Mouse (Mus musculus) thymus, adult 2 months (tissue): Measurements from ENCODE around the gene Nelfb. TPM values are rescaled to one million over a fixed set of nuclear protein-coding genes. Genes with fewer than 3 reads are reported as not detected.

Experiments used
- DNase-seq: peaks from one replicate; pipeline ENCODE4 v3.0.0; 2021
- H3K27ac ChIP-seq: fragments of 200-500 bp; 2 replicates; pipeline ENCODE4 v1.5.1; 2012; ENCODE audit warnings: low read length, control low read depth; ENCODE audit not compliant: control insufficient read depth, insufficient read depth
- H3K27me3 ChIP-seq: fragments of 200-500 bp; 2 replicates; pipeline ENCODE4 v1.6.1; 2012; ENCODE audit warnings: mild to moderate bottlenecking, low read length, moderate library complexity, mixed read lengths; ENCODE audit not compliant: control insufficient read depth, insufficient read depth
- H3K36me3 ChIP-seq: fragments of 200-500 bp; 2 replicates; pipeline ENCODE4 v1.6.1; 2012; ENCODE audit warnings: mild to moderate bottlenecking, low read length, moderate library complexity; ENCODE audit not compliant: control insufficient read depth, insufficient read depth
- H3K4me1 ChIP-seq: fragments of 200-500 bp; replicated peaks from 2 replicates; pipeline ENCODE4 v1.6.1; 2012; ENCODE audit warnings: low read length; ENCODE audit not compliant: control insufficient read depth, insufficient read depth
- H3K4me3 ChIP-seq: fragments of 200-500 bp; 2 replicates; pipeline ENCODE4 v1.5.1; 2012; ENCODE audit warnings: mild to moderate bottlenecking, low read length, control low read depth, moderate library complexity; ENCODE audit not compliant: control insufficient read depth, insufficient read depth
- CTCF ChIP-seq: fragments of 200-500 bp; IDR thresholded peaks from 2 replicates; pipeline ENCODE4 v1.5.1; 2012; ENCODE audit warnings: mild to moderate bottlenecking, control low read depth, low read length, moderate library complexity, borderline replicate concordance; ENCODE audit not compliant: control insufficient read depth, poor library complexity, insufficient read depth; ENCODE audit errors: extremely low read depth
- POLR2A ChIP-seq: fragments of 200-500 bp; IDR thresholded peaks from 2 replicates; pipeline ENCODE4 v1.6.1; 2012; ENCODE audit warnings: mild to moderate bottlenecking, low read length, control low read depth, moderate library complexity; ENCODE audit not compliant: control insufficient read depth, poor library complexity, insufficient read depth; ENCODE audit errors: extremely low read depth
- WGBS: fragments of 180-500 bp; shearing (Covaris S2); methylation state at CpG from one replicate; pipeline ENCODE4 v1.1.7; 2018; 5-methylcytosine and 5-hydroxymethylcytosine counted together
- polyA plus RNA-seq: library from polyadenylated mRNA; depleted of rRNA; stranded (reverse); fragments of >200 nt; gene quantifications from 2 replicates; pipeline ENCODE4 v1.2.3, GENCODE M21; 2012

Gene Nelfb
- polyA plus RNA-seq, 1 experiment = 115 TPM

- 0 out of 2 replicates have a peak, but pooled peaks cover 3% of the 10 kb centered on the region for H3K36me3 ChIP-seq
- no peaks in the 10 kb centered on the region for H3K27me3 ChIP-seq
- H3K27ac ChIP-seq = no peak overlapping the region
- DNase-seq = no peak
- no peak overlapping the region for H3K4me3 ChIP-seq
- H3K4me1 ChIP-seq = no peaks in the 10 kb centered on the region
- WGBS = 82% methylated on average over 2 of the region's 2 CpGs
- no peak for TF ChIP-seq CTCF
- TF ChIP-seq POLR2A = no peak
These were observed 6.4 kb upstream of the Nelfb start for GRCm38 (mm10) chr2:25217666-25218065.

DNA sequence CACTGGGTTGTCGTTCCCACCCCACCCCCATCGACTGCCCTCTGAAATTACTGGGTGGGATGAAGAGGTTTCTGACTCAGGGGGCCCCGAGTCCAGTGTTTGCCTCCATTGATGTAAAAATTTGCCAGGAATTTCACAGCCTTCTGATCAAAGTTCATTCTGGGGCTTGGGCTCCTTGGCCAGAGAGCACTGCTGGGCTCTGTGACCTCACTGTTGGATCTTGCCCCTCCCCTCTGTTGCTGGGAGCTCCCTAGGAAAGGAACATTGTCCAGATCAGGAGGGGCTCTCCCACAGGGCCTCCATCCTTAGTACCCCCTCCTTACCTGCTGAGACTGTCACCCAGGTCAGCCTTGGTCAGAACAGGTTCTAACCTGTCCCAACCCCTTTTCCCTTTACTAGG lies 3.2 kb upstream of the Nelfb start, which contains the start of gene Stpg3:
Gene Stpg3 (minus strand): TSS at position 194 of the 400 bp plus-strand sequence.
- no peak within 1 kb of the TSS for H3K27ac ChIP-seq
- TF ChIP-seq POLR2A = no peak
- TF ChIP-seq CTCF = no peak
- H3K36me3 ChIP-seq = no peaks in the 10 kb centered on the region
- 87% methylated on average over 3 of the region's 3 CpGs for WGBS
- no peaks in the 10 kb centered on the region for H3K27me3 ChIP-seq
- no peak for DNase-seq
- H3K4me1 ChIP-seq = peaks cover 11% of the 10 kb centered on the region
- no peak within 1 kb of the TSS for H3K4me3 ChIP-seq

DNA sequence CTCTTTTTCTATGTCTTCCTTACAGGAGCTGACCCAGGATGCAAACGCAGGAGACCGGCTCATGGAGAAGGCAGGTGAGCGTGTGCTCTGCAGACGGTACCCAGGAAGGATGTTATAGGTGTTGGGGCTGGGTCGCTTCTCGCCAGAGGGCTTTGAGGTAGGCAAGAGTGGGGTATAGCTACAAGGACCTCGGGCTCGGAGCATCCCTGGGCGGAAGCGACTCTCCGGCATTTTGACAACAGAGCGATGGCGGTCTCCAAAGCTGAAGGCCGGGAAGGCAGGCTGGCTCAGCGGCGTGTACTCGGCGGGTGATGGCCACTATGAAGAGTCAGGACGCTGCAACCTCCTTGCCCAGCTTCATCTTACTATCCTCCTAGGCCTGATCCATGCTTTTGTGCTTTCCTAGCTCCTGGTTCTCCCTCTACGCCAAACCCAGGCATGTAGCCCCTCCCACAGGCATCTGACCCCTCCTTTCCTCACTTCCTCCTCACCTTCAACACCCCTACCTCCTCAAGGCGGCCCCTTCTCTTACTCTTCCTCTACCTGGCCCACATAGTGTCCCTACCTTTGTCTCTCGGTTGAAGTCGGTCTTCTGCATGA lies 2.1 kb upstream of the Nelfb start:
- no peak for DNase-seq
- Histone ChIP-seq H3K27me3 (no peaks in the 10 kb centered on the region), H3K36me3 (no peaks in the 10 kb centered on the region), H3K4me3 (no peak overlapping the region), H3K27ac (no peak overlapping the region), H3K4me1 (peaks cover 11% of the 10 kb centered on the region)
- TF ChIP-seq POLR2A (no peak), CTCF (no peak)
- WGBS = 89% methylated on average over 23 of the region's 23 CpGs

- no peak for TF ChIP-seq POLR2A
- TF ChIP-seq CTCF = no peak
- Histone ChIP-seq H3K4me1 (peaks cover 11% of the 10 kb centered on the region), H3K27me3 (no peaks in the 10 kb centered on the region), H3K36me3 (peaks cover 3% of the 10 kb centered on the region), H3K27ac (no peak overlapping the region), H3K4me3 (peak overlapping the region; percentile 89)
- WGBS = under 1% methylated on average over 24 of the region's 24 CpGs
- DNase-seq = no peak
These were observed 603 bp downstream of the Nelfb start for GRCm38 (mm10) chr2:25210686-25211085.

DNA sequence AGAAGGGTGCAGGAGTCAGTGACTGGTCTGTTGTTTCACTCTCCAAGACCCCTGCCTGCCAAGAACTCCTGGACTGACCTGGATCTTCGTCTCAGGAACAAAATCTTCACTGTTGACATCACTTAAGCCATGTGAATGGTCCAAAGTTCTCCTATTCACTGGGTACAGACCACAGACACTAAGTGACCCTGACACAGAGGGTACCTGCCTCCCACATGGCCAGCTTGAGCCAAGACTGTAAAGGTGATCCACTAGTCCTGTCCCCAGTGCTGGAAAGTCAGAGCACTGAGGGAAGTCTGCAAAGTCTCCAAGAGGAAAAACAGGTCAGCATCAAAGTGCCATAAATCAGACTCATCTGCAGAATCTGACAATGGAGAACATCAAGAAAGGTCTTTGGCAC lies 3.7 kb downstream of the Nelfb start:
- DNase-seq = no peak
- TF ChIP-seq POLR2A (no peak), CTCF (no peak)
- no peaks in the 10 kb centered on the region for H3K27me3 ChIP-seq
- H3K36me3 ChIP-seq = peaks cover 16% of the 10 kb centered on the region
- H3K27ac ChIP-seq = no peak overlapping the region
- WGBS = 81% methylated on average over 1 of the region's 1 CpGs
- H3K4me3 ChIP-seq = no peak overlapping the region
- peaks cover 11% of the 10 kb centered on the region for H3K4me1 ChIP-seq

DNA sequence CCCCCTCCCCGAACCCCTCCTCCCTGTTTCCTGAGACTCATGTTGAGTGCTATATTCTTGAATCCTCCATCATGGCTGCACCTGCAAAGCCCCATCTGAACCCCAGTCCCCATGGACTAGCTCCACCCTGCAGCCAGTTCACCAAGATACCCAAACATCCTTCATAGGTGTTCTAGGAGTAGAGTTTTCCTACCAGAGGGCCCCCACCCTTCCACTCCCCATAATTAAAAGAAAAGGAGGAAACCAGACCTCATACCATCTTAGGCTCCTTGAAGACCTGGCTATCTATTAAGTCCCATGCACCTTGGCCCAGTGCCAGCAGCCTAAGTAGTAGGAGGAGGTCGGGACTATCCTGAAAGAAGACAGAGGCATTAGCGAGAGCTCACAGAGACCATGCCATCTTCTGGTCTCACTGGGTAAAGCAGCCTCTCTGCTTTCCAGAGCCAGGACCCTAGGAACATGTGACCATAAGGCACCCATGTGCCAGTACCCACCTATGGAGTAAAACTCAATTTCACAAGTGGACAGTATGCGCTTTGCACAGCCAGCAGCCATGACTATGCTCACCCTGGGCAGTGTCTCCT lies 7.6 kb downstream of the Nelfb start:
- no peak overlapping the region for H3K27ac ChIP-seq
- H3K4me1 ChIP-seq = no peaks in the 10 kb centered on the region
- 79% methylated on average over 4 of the region's 4 CpGs for WGBS
- TF ChIP-seq POLR2A (no peak), CTCF (no peak)
- H3K4me3 ChIP-seq = no peak overlapping the region
- H3K27me3 ChIP-seq = no peaks in the 10 kb centered on the region
- no peak for DNase-seq
- peaks cover 33% of the 10 kb centered on the region for H3K36me3 ChIP-seq

GRCm38 (mm10) chr2:25200631-25201030 lies 10.7 kb downstream of the Nelfb start:
- peaks cover 30% of the 10 kb centered on the region for H3K36me3 ChIP-seq
- no peak overlapping the region for H3K27ac ChIP-seq
- no peak for DNase-seq
- WGBS = 98% methylated on average over 2 of the region's 2 CpGs
- TF ChIP-seq CTCF = no peak
- TF ChIP-seq POLR2A = no peak
- H3K27me3 ChIP-seq = no peaks in the 10 kb centered on the region
- H3K4me1 ChIP-seq = peaks cover 12% of the 10 kb centered on the region
- H3K4me3 ChIP-seq = no peak overlapping the region
